Mouse (Mus musculus) thymus, adult 18-20 months (tissue): ENCODE measurements around the gene Myoz2.

Source experiments
- DNase-seq, 2 experiments: peaks; one replicate each; pipeline ENCODE4 v3.0.0; 2022; ENCODE audit warnings: mixed read lengths in 2 of 2

Myoz2 gene

DNA sequence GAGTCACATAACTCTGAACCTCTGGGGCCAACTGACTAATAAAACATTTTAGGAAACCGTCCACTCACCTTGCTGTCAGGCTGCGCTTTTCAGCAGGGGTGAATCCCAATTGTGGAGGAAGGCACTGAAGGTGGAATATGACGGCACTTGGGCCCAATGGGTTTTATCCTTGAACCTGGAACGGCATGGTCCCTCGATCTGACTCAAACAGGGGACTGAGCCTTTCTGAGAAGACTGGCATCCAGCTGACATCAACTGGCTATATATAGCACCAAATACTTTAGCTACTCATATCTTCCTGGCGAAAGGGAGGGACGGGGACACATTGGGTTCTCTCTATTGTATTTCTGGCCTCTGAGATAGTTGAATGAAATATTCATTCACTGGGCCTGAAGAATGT, at the start of gene Myoz2:
TSS of gene Myoz2 (minus strand) at position 264 of the 400 bp plus-strand sequence.
- DNase-seq = no peak

DNA sequence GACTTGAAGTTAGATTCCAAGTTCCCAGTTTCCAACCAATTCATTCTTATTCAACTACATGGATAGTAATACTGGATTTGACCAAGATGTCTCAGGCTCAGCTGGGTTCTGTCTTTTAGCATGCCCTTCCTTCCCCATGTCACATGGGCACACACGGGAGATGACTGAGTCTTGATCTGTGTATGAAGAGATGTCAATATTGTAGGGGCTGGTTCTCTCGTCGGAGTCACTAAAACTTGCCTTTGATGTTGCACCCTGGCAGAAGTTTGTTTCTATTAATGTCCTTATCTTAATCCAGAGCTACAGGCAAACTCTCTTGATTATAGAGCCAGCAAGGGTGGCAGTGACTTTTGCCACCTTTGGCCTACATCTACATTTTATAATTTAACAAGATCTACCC, 46.9 kb upstream of the Myoz2 start:
- DNase-seq = no peak

DNA sequence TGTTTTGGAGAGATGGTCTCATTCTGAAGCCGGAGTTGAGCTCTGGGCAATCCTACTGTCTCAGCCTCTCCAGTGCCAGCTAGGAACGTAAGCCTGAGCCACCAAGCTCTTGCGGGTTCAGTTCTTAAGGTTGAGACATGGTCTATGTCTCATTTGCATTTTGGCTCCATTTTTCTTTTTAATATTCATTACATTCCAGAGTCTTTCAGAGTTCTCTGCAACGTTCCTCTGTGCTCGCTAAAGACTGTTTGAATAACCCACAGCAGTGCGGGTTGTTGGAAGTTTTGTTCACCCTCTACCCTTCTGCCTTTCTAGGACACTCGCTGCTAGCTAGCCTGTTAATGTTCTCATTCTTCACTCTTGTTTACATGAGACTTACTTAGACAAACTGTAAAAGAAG, 46.1 kb upstream of the Myoz2 start:
- no peak for DNase-seq

DNA sequence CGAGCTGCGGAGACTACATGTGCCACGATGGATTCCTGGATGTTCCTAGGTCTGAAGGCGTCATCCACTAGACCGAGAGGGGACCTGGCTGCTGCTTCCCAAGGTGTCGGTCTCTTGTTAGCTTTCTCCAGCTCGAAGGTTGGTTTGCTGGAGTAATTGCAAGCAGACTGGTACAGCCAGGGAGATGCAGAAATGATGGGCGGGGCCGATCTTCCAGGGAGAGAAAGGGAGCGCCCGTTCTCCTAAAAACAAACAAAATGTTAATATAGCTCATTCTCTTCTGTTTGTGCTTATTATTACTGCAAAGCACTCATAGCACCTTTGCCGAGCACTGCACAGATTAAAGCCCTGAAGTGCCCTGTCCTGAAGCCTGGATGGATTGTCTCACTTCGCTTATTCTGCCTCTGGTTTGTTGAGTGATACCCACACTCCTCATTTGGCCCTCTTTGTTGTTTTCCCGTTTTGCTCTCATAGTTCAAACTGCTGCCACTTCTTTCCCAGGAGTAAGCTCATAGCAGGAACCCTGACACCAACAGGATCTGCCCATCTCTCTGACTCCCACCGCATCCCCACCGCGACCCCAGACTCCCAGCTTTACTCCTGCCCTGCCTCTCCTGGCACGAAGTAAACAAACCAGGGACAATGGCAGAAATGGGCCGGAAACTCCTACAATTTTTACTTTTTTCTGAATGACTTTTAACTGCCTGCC, 45.4 kb upstream of the Myoz2 start:
- no peak for DNase-seq

DNA sequence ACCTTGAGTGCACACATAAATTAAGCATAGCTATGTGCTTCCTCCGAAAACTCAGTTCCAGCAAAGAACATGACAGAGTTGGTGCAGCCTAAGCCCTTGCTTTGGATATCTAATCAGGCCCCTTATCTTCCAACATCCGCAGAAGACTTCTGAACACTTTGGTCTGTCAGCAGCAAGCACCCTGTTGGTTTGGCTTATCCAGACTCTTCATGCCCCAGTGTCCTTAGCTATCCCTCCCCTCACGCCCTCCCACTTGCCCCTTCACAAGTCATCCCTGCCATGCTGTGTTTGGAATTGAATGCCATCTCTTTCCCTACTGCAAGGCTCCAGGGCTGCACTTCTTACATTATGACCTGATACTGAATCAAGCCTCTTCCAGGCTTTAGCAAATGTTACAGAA, 40.9 kb upstream of the Myoz2 start:
- no peak for DNase-seq

DNA sequence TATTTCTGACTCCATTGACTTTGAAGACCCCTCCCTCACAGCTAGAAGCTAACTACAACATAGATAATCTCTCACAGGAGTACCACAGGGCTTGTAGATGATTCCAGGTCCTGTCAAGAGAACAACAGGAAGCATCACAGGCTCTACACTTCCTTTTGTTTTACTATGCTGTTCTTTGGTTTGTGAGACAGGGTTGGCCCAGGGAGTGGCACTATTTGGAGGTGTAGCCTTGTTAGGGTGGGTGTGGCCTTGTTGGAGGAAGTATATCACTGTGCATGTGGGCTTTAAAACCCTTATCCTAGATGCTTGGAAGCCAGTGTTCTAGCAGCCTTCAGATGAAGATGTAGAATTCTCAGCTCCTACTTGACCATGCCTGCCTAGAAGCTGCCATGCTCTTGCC, 40.2 kb upstream of the Myoz2 start:
- no peak for DNase-seq

DNA sequence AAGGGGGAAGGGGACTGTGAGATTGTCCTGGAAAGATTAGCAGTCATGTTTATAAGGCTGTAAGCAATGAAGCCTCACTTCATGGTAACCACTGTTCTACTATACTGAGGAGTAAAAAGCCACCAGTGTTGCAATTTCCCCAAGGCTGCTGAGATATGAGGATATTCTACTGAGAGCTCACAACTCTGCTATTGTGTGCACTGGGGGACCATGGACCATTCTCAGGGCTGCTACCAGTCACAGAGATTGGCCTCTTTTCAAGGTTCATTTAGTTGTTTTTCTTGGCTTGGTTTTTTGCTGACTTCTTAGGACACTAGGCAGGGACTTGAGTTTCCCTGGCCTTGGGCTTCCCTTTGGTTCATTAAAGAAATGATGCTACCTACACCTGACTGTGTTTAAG, 38.5 kb upstream of the Myoz2 start:
- DNase-seq = no peak

DNA sequence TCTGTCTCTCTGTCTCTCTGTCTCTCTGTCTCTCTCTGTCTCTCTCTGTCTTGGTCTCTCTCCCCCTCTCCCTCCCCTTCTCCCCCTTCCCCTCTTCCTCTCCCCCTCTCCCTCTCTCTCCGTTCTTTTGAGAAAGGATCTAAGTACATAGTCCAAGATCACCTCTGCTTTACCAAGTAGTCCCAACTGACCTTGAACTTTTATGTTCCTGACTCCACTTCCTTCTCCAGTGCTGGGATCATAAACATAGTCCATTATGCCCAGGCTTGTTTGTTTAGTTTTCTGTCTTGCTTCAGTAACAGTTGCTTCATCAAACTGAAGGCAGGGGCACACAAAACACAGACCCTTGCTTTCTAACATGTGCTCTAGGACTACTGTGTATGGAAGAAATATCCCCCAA, 37.7 kb upstream of the Myoz2 start:
- DNase-seq = no peak

DNA sequence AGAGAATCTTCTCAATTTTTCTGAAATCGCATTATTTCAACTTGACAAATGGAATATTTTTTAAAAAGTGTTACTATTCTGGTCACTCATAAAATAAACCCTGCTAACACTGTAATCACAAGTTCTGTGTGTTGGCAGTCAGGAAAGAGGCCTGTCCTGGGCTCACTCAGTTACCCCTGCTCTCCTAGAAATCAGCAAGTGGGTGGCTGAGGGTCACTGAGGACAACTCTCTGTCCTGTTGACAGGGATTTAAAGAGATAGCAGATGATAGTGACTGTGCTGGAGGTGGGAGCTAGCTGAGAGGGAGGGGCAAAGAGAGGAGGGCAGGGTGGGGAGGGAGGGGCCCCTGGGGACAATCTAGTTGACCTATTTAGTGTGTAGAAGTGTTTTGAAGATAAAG, 36.2 kb upstream of the Myoz2 start:
- DNase-seq = no peak

DNA sequence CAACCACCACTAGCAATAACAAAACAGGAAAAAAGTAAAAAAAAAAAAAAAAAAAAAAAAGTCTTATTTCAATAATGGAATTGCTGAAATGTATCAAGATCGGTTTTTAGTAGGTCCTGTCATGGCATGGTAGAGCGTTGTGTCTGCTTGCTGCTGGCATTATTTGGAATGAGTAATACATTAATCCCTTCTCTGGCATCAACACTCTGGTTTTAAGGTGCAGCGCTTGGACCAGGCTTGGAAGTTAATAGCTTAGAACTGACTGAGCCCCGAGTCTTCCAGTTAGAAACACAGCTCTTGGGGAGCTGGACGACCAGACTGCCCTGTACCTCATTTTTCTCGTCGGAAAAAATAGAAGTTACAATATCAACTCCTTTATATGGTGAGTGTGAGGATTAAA, 32.0 kb upstream of the Myoz2 start:
- DNase-seq = no peak

DNA sequence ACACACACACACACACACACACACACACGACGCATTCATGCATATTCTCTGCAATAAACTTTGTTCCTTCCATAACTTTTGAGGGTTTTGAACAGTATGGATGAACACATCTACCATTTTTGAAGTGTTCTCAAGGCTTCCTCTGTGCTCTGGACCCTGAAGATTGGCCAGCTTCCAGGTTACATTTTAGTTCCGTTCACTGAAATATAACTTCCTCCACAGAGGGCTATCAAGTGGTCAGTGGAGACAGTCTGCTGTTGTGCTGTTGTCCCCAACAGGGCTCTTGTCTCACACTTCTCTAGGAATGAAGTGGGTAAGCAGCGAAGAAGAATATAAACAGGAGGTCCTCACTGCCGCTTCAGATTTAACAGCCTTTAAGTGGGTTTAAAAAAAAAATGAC, 30.7 kb upstream of the Myoz2 start:
- DNase-seq = no peak

DNA sequence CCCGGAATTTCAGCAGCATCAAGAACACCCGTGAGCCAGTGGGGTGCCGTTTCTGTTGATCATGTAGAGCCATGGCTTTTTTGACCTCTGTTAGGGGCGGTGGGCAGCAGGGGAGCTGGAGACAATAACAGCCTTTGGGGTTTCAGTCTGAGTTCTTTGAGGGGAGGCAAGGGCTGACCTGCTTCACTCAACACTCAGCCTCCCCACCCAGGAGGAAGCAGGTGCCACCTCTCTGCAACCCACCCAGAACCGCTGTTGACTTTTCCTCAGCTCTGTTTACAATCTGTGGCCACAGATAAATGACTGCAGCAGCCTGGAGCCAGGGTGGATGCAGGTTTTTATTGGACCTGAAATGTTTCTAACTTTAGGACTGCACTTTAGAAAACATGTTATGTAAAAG, 29.4 kb upstream of the Myoz2 start:
- DNase-seq = no peak

DNA sequence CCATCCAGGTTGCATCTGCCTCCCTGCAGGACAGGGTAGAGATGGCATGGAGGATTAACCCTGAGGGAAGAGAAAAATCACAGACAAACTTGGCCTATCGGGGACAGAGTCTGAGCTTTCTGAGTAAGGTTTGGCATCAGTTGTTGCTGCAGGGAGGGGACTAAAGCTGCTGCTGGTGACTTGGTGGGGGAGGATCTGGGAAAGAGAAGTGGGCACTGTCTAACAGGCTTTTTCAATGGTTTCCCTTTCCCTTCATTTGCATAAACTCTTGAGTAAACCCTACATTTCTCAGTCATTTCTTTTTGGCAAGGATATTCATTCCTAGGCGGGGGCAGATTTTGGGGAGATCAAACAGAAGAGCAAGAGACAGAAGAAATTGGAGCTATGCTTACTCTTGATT, 27.1 kb upstream of the Myoz2 start:
- no peak for DNase-seq

DNA sequence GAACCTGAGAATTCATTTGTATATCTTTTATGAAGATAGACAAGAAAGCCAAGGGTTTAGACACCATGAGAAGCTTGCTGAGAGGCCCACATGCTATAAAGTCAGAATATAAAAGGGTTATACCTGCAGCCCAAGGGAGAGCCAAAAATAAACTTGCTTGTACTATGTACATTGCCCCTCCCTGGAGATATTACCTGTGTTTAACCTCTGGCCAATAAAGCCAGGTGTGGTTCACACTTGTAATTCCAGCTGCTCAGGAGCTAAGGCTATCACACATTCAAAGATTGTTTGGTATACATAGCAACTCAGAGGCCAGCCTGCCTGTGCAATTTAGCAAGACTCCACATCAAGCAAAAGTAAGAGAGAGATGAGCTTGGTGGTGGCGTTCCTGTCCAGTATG, 24.0 kb upstream of the Myoz2 start:
- no peak for DNase-seq

DNA sequence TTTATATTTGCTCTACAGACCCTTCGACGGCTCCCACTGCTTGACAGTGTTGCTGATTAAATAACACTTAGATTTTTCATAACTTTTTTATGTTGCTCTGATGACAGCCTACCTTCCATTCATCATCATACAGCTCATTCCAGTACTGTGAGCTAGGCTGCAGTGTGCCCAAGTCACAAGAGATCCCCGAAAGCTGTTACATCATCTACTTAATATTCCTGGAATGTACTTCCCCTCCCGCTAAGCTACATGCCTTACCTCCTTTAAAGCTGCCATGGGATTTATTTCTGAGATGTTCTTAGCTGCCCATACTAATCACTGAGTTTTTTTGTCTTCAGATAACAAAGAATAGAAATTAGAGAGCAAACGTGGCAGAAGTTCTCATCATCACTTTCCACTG, 19.4 kb upstream of the Myoz2 start:
- no peak for DNase-seq

DNA sequence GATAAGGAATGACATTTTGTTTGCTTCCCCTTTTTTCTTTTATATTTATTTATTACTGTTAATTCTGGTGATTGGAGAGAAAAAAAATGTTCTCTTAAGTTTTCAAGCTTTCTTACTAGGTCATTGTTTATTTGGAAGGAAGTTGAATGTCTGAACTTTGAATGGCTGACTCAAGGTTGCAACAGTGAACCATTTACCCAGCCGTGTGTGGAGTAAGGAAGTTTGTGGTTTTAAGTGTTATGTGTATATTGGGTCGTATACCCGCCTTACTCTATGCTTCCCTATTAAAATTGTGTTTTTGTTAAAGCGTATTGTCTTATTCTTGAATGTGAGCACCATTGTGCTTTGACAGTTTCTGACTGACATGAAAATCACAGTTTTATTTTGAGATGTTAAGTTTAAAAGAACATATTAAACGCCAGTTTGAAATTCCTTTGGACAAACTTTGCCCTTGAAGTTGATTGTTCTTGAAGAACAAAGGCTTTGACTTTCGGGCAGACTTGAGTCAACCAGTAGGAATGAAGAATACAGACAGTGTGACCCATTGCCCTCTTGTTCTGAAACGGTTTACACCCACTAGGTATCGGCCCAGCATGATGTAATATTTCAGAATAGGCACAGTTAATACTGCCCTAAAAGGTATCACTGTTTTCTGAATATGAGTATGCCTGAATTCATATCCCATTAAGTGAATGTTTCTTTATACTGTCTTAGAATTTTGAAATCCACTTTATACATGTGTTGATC, 18.6 kb upstream of the Myoz2 start:
- no peak for DNase-seq

DNA sequence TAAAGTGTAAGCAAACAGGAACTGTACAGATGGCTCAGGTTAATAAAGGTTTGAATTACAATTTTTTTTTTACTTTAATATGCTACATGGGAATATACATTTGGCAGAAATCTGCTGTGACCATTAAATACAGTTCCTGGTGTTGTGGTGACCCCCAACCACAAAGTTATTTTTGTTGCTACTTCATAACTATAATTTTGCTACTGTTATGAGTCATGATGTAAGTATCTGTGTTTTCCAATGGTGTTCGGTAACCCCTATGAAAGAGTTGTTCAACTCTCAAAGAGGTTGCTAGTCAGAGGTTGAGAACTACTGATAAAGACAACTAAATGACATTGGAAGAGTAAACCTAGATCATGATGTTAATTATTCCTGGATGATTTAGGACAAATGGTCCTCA, 7.5 kb upstream of the Myoz2 start:
- no peak for DNase-seq

DNA sequence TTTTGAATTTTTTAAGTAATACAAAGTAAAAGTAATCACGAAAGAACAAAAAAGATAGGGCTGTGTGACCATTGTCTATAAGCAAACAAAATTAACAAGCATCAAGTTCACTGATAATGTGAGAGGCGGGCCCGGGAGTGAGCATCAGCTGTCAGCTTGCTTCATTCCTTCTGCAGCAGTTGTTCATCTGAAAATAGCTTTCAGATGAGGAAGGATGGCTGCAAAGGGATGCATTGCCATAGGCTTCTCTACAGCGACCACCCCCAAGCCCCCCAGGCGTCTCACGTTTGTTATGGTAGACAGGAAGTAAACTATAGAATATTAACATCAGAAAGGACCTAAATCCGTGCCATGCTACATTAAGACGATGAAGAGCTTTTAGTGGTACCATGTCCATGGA, 1.0 kb downstream of the Myoz2 start:
- no peak for DNase-seq

DNA sequence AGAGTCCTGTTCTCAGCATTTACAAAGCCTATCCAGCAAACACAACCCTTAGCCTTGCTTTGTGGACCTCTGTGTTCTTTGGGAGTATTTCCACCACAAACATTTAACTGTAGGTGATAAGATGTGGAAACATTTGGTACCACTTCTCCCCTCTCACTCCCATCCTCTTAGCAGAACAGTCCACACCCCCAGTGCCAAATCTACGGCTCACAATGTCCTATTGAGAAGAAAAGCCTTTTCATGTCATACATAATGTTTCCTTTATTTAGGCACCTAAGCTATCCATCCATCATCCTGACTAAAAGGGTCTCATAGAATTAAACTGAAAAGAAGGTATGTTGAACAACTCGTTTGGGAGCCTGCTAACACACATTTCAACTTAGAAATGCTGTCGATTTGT, 9.2 kb downstream of the Myoz2 start:
- DNase-seq = no peak

DNA sequence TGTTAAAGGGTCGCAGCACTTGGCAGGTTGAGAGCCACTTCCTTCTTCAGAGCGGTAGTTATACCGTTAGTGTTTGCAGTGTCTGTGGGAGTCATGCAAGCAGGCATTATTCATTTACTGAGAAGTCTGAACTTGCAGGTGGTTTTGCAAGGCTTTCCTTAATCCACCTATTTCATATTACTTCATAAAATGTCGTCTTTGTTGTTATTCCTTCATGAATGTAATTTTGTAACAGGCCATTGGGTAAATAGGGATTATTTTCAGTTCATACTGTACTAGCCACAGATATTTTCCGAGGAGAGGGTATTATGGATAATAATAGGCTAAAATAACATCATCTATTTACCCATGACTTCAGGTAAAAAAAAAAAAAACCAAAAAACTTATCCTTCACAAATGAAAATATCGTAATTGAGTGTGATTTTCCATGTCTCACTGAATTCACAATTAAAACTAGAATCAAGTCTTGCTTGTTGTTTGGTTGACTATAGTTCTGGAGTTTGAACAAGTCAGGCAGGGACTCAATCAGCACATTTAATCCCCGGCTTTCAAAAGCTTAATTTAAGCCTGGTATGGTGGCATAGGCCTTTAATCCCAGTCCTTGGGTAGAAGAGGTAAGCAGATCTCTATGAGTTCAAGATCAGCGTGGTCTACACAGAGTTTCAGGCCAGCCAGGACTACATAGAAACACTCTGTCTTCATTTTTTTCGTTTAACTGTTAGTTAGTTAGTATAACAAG, 10.2 kb downstream of the Myoz2 start:
- DNase-seq = no peak

DNA sequence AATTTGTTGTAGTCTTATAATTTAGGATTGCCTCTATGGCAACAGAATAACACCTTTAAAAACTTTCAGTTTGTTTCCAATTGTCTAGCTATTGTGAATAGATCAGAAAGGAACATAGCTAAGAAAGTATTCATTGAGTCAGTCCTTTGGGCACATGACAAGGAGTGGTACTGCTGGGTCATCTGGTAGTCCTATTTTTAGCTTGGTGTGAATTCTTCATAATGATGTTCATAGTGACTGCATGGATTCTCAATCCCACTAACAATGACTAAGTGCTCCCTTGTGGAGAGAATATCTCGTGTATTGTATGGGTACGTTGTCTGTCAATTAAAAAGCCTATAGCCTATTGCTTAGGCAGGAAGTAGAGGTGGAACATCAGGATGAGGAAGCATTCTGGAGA, 16.0 kb downstream of the Myoz2 start:
- DNase-seq = no peak

DNA sequence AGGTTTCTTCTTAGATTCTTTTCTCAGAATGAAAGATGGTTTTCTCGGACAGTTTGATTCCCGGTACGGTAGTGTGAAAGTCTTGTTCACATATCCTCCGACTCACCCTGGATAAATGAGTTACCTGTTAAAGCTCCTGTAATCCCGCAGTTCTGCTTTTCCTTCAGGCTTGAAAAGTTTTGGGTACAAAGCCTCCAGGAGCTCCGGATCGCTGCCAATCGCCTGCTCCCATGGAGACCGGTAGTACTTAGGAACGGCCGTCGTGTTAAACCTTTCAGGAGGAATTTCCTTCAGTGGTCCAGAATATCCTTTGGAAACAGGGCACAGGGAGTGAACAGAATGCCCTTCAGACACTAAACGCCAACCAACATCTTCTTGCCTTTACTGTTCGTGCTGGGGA, 21.3 kb downstream of the Myoz2 start:
- DNase-seq = no peak

DNA sequence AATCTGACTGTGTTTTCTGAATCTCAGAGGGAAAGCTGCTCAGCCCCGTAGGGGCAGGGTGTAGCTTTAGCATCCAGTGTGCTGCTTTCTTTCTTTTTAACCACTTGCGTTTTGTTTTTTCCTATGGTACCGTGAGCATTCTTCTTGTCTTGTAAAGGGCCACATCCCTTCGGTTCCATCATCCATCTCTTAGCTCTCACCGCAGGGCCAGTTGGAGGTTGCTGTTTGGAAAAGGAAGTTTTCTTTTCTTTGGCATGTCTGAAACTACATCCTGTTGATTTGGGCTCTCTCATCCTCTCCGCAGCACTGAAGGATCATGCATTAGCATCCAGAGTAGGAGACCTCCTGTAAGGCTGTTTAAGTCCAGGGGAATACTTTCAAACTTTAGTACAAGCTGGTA, 25.4 kb downstream of the Myoz2 start:
- DNase-seq = no peak

DNA sequence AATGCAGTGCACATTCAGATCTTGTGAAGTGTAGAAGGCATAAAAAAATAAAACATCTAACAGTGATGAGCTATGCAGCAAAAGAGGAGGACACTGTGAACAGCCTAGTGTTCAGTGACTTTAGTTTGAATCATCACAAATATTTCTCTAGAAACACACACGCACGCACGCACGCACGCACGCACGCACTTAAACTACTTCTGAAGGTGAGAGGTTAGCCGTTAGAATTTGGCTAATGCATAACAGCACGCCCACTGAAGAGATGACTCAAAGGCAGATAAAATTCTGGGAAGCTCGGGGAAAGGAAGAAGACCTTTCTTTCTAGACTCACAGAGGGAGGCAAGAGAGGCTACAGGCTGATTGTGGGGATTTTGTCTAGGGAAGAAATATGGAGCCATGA, 27.4 kb downstream of the Myoz2 start:
- no peak for DNase-seq
